Mouse (Mus musculus): ENCODE data around the gene Clmp. TPM values are rescaled to one million over a fixed set of nuclear protein-coding genes. Genes with fewer than 3 reads are reported as not detected.
"Not testable (repeated sequence)": the region's sequence is repeated elsewhere in the genome, so short reads cannot be mapped to it uniquely, and the experiment has no call there.

Clmp gene
- polyA plus RNA-seq, 1 experiment from 2014 or later: 7.7 TPM

- peak overlapping the region; percentile 99 for H3K27ac ChIP-seq (ENCODE audit: low read depth, low read length)
- H3K9ac ChIP-seq (ENCODE audit: low read depth, low read length): peak overlapping the region; percentile 100
- not testable (repeated sequence) for H3K9me3 ChIP-seq (ENCODE audit: control insufficient read depth, low read length); H3K27me3 ChIP-seq (replicated peaks; ENCODE audit: control insufficient read depth, insufficient read depth, low read length); ATAC-seq (replicated peaks; ENCODE audit: low FRiP score); DNase-seq (ENCODE audit: low spot score)
- H3K36me3 ChIP-seq (ENCODE audit: control insufficient read depth, insufficient read depth, low read length): peaks cover 18% of the 10 kb centered on the region
- H3K4me1 ChIP-seq (replicated peaks; ENCODE audit: control insufficient read depth, insufficient read depth, low read length): peaks cover 22% of the 10 kb centered on the region
- H3K4me3 ChIP-seq (ENCODE audit: low read depth, low read length): peak overlapping the region; percentile 99
- peak overlapping the region; percentile 78 for H3K4me2 ChIP-seq
- 4% methylated on average over 8 of the region's 8 CpGs for WGBS
Measured at GRCm38 (mm10) chr9:40802533-40802875, 116.7 kb downstream of the Clmp start.

GRCm38 (mm10) chr9:40804576-40804975 is 118.8 kb downstream of the Clmp start:
- not testable (repeated sequence) for H3K9me3 ChIP-seq (ENCODE audit: control insufficient read depth, low read length); ATAC-seq (replicated peaks; ENCODE audit: low FRiP score); H3K27me3 ChIP-seq (replicated peaks; ENCODE audit: control insufficient read depth, insufficient read depth, low read length); DNase-seq (ENCODE audit: low spot score); H3K9ac ChIP-seq (ENCODE audit: low read depth, low read length); H3K27ac ChIP-seq (ENCODE audit: low read depth, low read length)
- Histone ChIP-seq H3K4me2 (peak overlapping the region; percentile 63), H3K36me3 (ENCODE audit: control insufficient read depth, insufficient read depth, low read length) (peaks cover 18% of the 10 kb centered on the region), H3K4me1 (replicated peaks; ENCODE audit: control insufficient read depth, insufficient read depth, low read length) (peaks cover 10% of the 10 kb centered on the region), H3K4me3 (ENCODE audit: low read depth, low read length) (0 out of 2 replicates have a peak overlapping the region, but pooled peaks have one; percentile 45)
- 60% methylated on average over 3 of the region's 3 CpGs for WGBS

- peak overlapping the region; percentile 17; the same call in 1 of the 2 replicates for H3K4me3 ChIP-seq (ENCODE audit: low read depth, low read length)
- peak overlapping the region; percentile 31; the same call in 1 of the 2 replicates for H3K4me2 ChIP-seq
- H3K27ac ChIP-seq (ENCODE audit: low read depth, low read length): no peak overlapping the region; the same call in 1 of the 2 replicates
- ATAC-seq (replicated peaks; ENCODE audit: low FRiP score) (no peak), DNase-seq (ENCODE audit: low spot score) (peak; percentile 52)
- 39% methylated on average over 2 of the region's 2 CpGs for WGBS
- no peaks in the 10 kb centered on the region for H3K27me3 ChIP-seq (replicated peaks; ENCODE audit: control insufficient read depth, insufficient read depth, low read length)
- peaks cover 10% of the 10 kb centered on the region for H3K4me1 ChIP-seq (replicated peaks; ENCODE audit: control insufficient read depth, insufficient read depth, low read length)
- no peaks in the 10 kb centered on the region for H3K9me3 ChIP-seq (ENCODE audit: control insufficient read depth, low read length)
- peaks cover 18% of the 10 kb centered on the region for H3K36me3 ChIP-seq (ENCODE audit: control insufficient read depth, insufficient read depth, low read length)
- H3K9ac ChIP-seq (ENCODE audit: low read depth, low read length): no peak overlapping the region; the same call in 1 of the 2 replicates
Measured at GRCm38 (mm10) chr9:40805263-40805662, 119.5 kb downstream of the Clmp start.

GRCm38 (mm10) chr9:40806440-40807288 is 120.9 kb downstream of the Clmp start:
- Histone ChIP-seq H3K4me2 (no peak overlapping the region), H3K36me3 (ENCODE audit: control insufficient read depth, insufficient read depth, low read length) (peaks cover 18% of the 10 kb centered on the region), H3K9ac (ENCODE audit: low read depth, low read length) (no peak overlapping the region), H3K27me3 (replicated peaks; ENCODE audit: control insufficient read depth, insufficient read depth, low read length) (no peaks in the 10 kb centered on the region), H3K4me3 (ENCODE audit: low read depth, low read length) (no peak overlapping the region), H3K9me3 (ENCODE audit: control insufficient read depth, low read length) (no peaks in the 10 kb centered on the region), H3K27ac (ENCODE audit: low read depth, low read length) (peak overlapping the region; percentile 40; the same call in 1 of the 2 replicates), H3K4me1 (replicated peaks; ENCODE audit: control insufficient read depth, insufficient read depth, low read length) (peaks cover 10% of the 10 kb centered on the region)
- DNase-seq (ENCODE audit: low spot score) (peak; percentile 58), ATAC-seq (replicated peaks; ENCODE audit: low FRiP score) (peak; percentile 62)
- 24% methylated on average over 5 of the region's 5 CpGs for WGBS

GRCm38 (mm10) chr9:40807289-40807920 is 121.6 kb downstream of the Clmp start:
- no peaks in the 10 kb centered on the region for H3K9me3 ChIP-seq (ENCODE audit: control insufficient read depth, low read length)
- H3K4me2 ChIP-seq: no peak overlapping the region
- peak; percentile 7; the same call in 1 of the 2 replicates for ATAC-seq (replicated peaks; ENCODE audit: low FRiP score)
- no peaks in the 10 kb centered on the region for H3K27me3 ChIP-seq (replicated peaks; ENCODE audit: control insufficient read depth, insufficient read depth, low read length)
- no peak overlapping the region for H3K9ac ChIP-seq (ENCODE audit: low read depth, low read length)
- H3K4me3 ChIP-seq (ENCODE audit: low read depth, low read length): no peak overlapping the region
- DNase-seq (ENCODE audit: low spot score): peak; percentile 36
- peak overlapping the region; percentile 40; the same call in 1 of the 2 replicates for H3K27ac ChIP-seq (ENCODE audit: low read depth, low read length)
- 20% methylated on average over 11 of the region's 11 CpGs for WGBS
- peaks cover 18% of the 10 kb centered on the region for H3K36me3 ChIP-seq (ENCODE audit: control insufficient read depth, insufficient read depth, low read length)
- H3K4me1 ChIP-seq (replicated peaks; ENCODE audit: control insufficient read depth, insufficient read depth, low read length): peaks cover 10% of the 10 kb centered on the region

- peak; percentile 35 for DNase-seq (ENCODE audit: low spot score)
- H3K27ac ChIP-seq (ENCODE audit: low read depth, low read length): no peak overlapping the region
Measured at GRCm38 (mm10) chr9:40808061-40808906, 122.5 kb downstream of the Clmp start.

GRCm38 (mm10) chr9:40808907-40809280 is 123.1 kb downstream of the Clmp start:
- H3K9ac ChIP-seq (ENCODE audit: low read depth, low read length): no peak overlapping the region
- H3K27me3 ChIP-seq (replicated peaks; ENCODE audit: control insufficient read depth, insufficient read depth, low read length): no peaks in the 10 kb centered on the region
- H3K4me3 ChIP-seq (ENCODE audit: low read depth, low read length): no peak overlapping the region
- no peak overlapping the region for H3K4me2 ChIP-seq
- H3K4me1 ChIP-seq (replicated peaks; ENCODE audit: control insufficient read depth, insufficient read depth, low read length): peaks cover 5% of the 10 kb centered on the region
- WGBS: 71% methylated on average over 8 of the region's 8 CpGs
- no peaks in the 10 kb centered on the region for H3K9me3 ChIP-seq (ENCODE audit: control insufficient read depth, low read length)
- no peak for DNase-seq (ENCODE audit: low spot score)
- H3K36me3 ChIP-seq (ENCODE audit: control insufficient read depth, insufficient read depth, low read length): peaks cover 10% of the 10 kb centered on the region
- no peak overlapping the region for H3K27ac ChIP-seq (ENCODE audit: low read depth, low read length)
- ATAC-seq (replicated peaks; ENCODE audit: low FRiP score): no peak

More at GRCm38 (mm10) chr9:40808061-40808906, 122.5 kb downstream of the Clmp start:
- H3K4me3 ChIP-seq (ENCODE audit: low read depth, low read length): no peak overlapping the region
- no peak for ATAC-seq (replicated peaks; ENCODE audit: low FRiP score)
- no peaks in the 10 kb centered on the region for H3K9me3 ChIP-seq (ENCODE audit: control insufficient read depth, low read length)
- H3K4me1 ChIP-seq (replicated peaks; ENCODE audit: control insufficient read depth, insufficient read depth, low read length): peaks cover 10% of the 10 kb centered on the region
- no peak overlapping the region for H3K9ac ChIP-seq (ENCODE audit: low read depth, low read length)
- WGBS: 49% methylated on average over 16 of the region's 16 CpGs
- H3K27me3 ChIP-seq (replicated peaks; ENCODE audit: control insufficient read depth, insufficient read depth, low read length): no peaks in the 10 kb centered on the region
- no peak overlapping the region for H3K4me2 ChIP-seq
- H3K36me3 ChIP-seq (ENCODE audit: control insufficient read depth, insufficient read depth, low read length): peaks cover 15% of the 10 kb centered on the region

GRCm38 (mm10) chr9:40811860-40812259 is 126.1 kb downstream of the Clmp start:
- 58% methylated on average over 2 of the region's 2 CpGs for WGBS
- Histone ChIP-seq H3K9ac (ENCODE audit: low read depth, low read length) (no peak overlapping the region), H3K4me3 (ENCODE audit: low read depth, low read length) (no peak overlapping the region), H3K4me1 (replicated peaks; ENCODE audit: control insufficient read depth, insufficient read depth, low read length) (no peaks in the 10 kb centered on the region), H3K4me2 (no peak overlapping the region), H3K9me3 (ENCODE audit: control insufficient read depth, low read length) (no peaks in the 10 kb centered on the region), H3K27ac (ENCODE audit: low read depth, low read length) (no peak overlapping the region), H3K27me3 (replicated peaks; ENCODE audit: control insufficient read depth, insufficient read depth, low read length) (no peaks in the 10 kb centered on the region), H3K36me3 (ENCODE audit: control insufficient read depth, insufficient read depth, low read length) (no peaks in the 10 kb centered on the region)
- DNase-seq (ENCODE audit: low spot score) (no peak), ATAC-seq (replicated peaks; ENCODE audit: low FRiP score) (no peak)
